Mouse (Mus musculus): ENCODE data around the gene Traip. TPM values are rescaled to one million over a fixed set of nuclear protein-coding genes. Genes with fewer than 3 reads are reported as not detected.

Gene Traip
- polyA plus RNA-seq, 1 experiment from 2014 or later: 32.3 TPM

- Histone ChIP-seq H3K9me3 (no peaks in the 10 kb centered on the region), H3K36me3 (peaks cover 61% of the 10 kb centered on the region), H3K4me3 (replicated peaks) (no peak overlapping the region), H3K4me2 (no peak overlapping the region), H3K9ac (replicated peaks) (no peak overlapping the region), H3K27ac (no peak overlapping the region), H3K4me1 (replicated peaks) (peaks cover 15% of the 10 kb centered on the region), H3K27me3 (no peaks in the 10 kb centered on the region)
- WGBS: 78% methylated on average over 8 of the region's 8 CpGs
- ATAC-seq (ENCODE audit: insufficient number of reproducible peaks, insufficient read depth, low FRiP score, low TSS enrichment, low read depth): no peak
Measured at GRCm38 (mm10) chr9:107971690-107972541, 22.0 kb downstream of the Traip start.

DNA sequence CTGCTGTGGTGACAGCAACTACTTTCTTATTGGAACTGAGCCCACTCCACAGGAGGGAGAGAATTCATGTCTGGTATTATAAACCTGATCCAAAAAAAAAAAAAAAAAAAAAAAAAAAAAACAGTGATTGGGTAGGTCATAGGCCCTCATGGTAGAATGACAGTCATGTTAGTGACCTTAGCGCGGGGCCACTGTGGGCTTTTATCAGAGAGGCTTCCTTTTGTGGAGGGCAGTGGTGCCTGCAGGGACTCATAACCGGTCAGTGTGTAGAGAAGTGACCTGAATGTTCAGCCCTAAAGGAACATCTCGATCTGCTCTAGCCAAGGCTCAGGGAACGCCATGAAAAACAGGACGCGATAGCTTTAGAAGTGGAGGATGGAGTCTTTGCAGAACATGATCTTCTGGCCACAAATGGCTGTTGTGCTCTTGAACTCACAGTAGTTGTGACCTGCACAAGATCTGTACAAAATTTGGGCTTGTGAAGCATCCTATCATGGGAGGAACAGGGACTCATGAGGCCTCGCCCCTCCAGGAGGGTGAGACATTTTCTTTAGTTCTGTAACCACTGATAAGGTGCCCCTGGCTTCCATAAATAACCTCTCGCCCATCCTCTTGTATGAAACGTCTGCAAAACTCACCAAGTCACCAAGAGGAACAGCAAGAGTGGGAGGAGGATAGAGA lies 24.7 kb downstream of the Traip start:
- H3K36me3 ChIP-seq: peaks cover 38% of the 10 kb centered on the region
- peaks cover 25% of the 10 kb centered on the region for H3K4me1 ChIP-seq (replicated peaks)
- no peak overlapping the region for H3K4me3 ChIP-seq (replicated peaks)
- ATAC-seq (ENCODE audit: insufficient number of reproducible peaks, insufficient read depth, low FRiP score, low TSS enrichment, low read depth): no peak
- H3K27ac ChIP-seq: peak overlapping the region; percentile 41; the same call in 1 of the 2 replicates
- WGBS: 87% methylated on average over 10 of the region's 10 CpGs
- no peaks in the 10 kb centered on the region for H3K27me3 ChIP-seq
- no peak overlapping the region for H3K4me2 ChIP-seq
- H3K9ac ChIP-seq (replicated peaks): no peak overlapping the region
- no peaks in the 10 kb centered on the region for H3K9me3 ChIP-seq

DNA sequence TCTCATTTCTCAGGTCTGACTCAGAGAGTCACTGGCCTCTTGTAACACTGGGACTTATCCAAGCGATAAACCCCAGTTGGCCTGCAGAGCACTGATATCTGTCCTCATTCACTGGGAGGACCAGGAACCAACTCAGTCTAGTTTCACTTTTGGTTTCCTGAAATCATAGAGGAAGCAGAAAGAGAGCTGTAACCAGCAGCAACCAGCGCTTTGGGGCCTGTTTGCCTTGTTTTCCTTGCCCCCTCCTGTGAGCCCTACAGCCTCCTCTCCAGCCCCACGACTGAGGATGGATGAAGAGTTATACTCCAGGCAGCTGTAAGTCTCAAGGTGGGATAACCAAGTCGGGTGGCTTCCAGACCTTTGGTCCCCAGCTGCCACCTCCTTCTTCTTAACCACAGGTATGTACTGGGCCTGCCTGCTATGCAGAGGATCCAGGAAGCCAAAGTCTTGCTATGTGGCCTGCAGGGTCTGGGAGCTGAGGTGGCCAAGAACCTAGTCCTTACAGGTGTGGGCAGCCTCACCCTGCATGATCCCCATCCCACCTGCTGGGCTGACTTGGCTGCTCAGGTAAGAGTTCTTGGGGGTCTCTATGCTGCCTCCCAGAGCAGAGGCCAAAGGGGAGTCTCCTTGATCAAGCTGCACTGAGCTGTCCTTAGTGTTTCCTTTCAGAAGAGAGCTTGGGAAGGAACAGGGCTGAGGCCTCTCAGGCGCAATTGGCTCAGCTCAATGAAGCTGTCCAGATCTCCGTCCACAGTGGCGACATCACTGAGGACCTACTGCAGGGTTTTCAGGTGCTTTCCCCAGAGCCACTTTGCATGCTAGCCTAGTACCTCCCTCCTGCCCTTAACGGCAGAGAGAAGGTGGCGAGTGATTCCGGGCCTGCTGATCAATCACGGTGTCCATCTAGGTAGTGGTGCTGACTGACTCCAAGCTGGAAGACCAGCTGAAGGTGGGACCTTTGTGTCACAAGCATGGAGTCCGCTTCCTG lies 25.8 kb downstream of the Traip start, which contains the start of gene Uba7:
Gene Uba7 (plus strand): TSS at position 107 of the 988 bp plus-strand sequence.
- Histone ChIP-seq H3K9ac (replicated peaks) (no peak within 1 kb of the TSS), H3K27ac (peak within 1 kb of the TSS; percentile 81), H3K27me3 (no peaks in the 10 kb centered on the region), H3K4me1 (replicated peaks) (peaks cover 35% of the 10 kb centered on the region), H3K4me2 (peak within 1 kb of the TSS; percentile 14; the same call in 1 of the 2 replicates), H3K4me3 (replicated peaks) (no peak within 1 kb of the TSS), H3K9me3 (no peaks in the 10 kb centered on the region), H3K36me3 (peaks cover 27% of the 10 kb centered on the region)
- no peak for ATAC-seq (ENCODE audit: insufficient number of reproducible peaks, insufficient read depth, low FRiP score, low TSS enrichment, low read depth)
- WGBS: 69% methylated on average over 12 of the region's 12 CpGs

- Histone ChIP-seq H3K27ac (peak overlapping the region; percentile 35; the same call in 1 of the 2 replicates), H3K27me3 (no peaks in the 10 kb centered on the region), H3K4me2 (no peak overlapping the region), H3K4me3 (replicated peaks) (no peak overlapping the region), H3K4me1 (replicated peaks) (peaks cover 67% of the 10 kb centered on the region), H3K9ac (replicated peaks) (no peak overlapping the region), H3K36me3 (no peaks in the 10 kb centered on the region; the same call in 1 of the 2 replicates), H3K9me3 (no peaks in the 10 kb centered on the region)
- no peak for ATAC-seq (ENCODE audit: insufficient number of reproducible peaks, insufficient read depth, low FRiP score, low TSS enrichment, low read depth)
- 94% methylated on average over 12 of the region's 12 CpGs for WGBS
Measured at GRCm38 (mm10) chr9:107978815-107979214, 28.9 kb downstream of the Traip start.

DNA sequence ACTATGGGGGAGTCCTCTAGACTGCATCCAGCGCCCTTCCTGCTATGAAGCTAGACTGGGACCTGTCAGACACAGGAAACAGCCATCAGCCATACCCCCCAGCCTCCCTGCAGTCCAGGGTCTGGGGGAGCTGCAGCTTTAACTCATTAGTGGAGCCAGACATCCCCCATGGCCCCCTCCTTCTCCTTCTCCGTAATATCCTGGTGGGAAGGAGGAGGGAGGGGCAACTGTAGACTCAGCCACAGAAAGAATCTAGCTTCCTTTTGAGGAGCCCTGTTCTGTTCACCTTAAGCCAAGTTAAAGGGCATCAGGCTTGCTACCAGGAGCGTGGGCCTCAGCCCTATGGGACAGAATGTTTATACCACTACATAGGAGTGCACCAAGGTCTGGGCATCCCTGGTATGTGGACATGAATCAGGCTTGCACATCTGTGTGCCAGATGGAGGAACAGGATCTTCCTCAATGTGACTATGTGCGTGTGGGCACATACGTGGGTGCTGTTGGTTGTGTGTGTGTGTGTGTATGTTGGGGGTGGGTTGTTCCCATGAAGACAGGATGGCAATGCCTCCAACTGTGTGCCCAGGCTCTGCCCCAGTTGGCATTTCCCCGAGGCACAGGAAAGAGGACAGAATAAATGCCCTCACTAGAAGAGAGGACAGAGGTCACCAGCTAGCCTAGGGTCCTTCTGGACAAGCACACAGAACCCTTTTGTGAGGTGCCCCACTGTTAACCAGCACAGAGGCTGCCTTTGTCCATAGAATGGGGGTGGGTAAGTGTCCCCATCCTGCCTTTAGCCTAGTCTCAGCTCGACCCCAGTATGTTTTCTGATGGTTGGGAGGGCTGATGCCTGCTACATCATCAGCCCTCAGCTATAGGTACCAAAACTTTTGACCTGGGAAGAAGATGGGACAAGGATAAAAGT lies 32.0 kb downstream of the Traip start:
- peak overlapping the region; percentile 91 for H3K9ac ChIP-seq (replicated peaks)
- H3K36me3 ChIP-seq: peaks cover 10% of the 10 kb centered on the region
- no peaks in the 10 kb centered on the region for H3K27me3 ChIP-seq
- H3K4me2 ChIP-seq: peak overlapping the region; percentile 98
- peak overlapping the region; percentile 77 for H3K4me3 ChIP-seq (replicated peaks)
- peak; percentile 33 for ATAC-seq (ENCODE audit: insufficient number of reproducible peaks, insufficient read depth, low FRiP score, low TSS enrichment, low read depth)
- WGBS: 11% methylated on average over 7 of the region's 7 CpGs
- peaks cover 70% of the 10 kb centered on the region for H3K4me1 ChIP-seq (replicated peaks)
- H3K9me3 ChIP-seq: no peaks in the 10 kb centered on the region
- peak overlapping the region; percentile 100 for H3K27ac ChIP-seq

GRCm38 (mm10) chr9:107982681-107983346 lies 32.9 kb downstream of the Traip start, which contains the start of gene Gm20661:
Gene Gm20661 (plus strand): TSS chr9:107983058.
- ATAC-seq (ENCODE audit: insufficient number of reproducible peaks, insufficient read depth, low FRiP score, low TSS enrichment, low read depth): peak; percentile 72
- Histone ChIP-seq H3K4me2 (peak within 1 kb of the TSS; percentile 98), H3K4me1 (replicated peaks) (peaks cover 74% of the 10 kb centered on the region), H3K27me3 (no peaks in the 10 kb centered on the region), H3K27ac (peak within 1 kb of the TSS; percentile 100), H3K36me3 (peaks cover 10% of the 10 kb centered on the region), H3K4me3 (replicated peaks) (peak within 1 kb of the TSS; percentile 77), H3K9ac (replicated peaks) (peak within 1 kb of the TSS; percentile 91), H3K9me3 (no peaks in the 10 kb centered on the region)
- 12% methylated on average over 14 of the region's 14 CpGs for WGBS

DNA sequence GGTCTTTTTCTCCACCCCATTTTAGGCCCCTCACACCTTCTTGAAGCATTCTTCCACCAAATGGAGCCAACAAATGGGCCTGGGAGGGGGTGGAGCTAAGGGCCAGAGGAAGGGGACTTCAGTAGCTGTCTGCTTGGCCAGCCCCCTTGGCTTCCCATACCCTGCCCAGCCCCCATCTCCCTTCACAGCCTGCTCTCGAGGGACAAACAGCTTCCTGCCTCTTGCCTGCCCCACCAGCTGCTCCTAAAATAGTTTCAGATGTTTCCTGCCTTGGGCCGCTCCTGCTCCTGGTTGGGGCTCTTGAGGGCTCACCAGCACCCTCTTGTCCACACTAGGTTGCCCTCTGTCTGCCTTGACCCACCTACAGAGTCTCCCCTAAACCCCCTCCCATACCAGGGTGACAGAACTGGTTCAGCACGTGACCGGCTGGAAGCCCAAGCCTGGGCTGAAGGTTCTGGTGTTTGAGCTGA lies 33.5 kb downstream of the Traip start:
- peak overlapping the region; percentile 91 for H3K9ac ChIP-seq (replicated peaks)
- no peaks in the 10 kb centered on the region for H3K9me3 ChIP-seq
- H3K36me3 ChIP-seq: peaks cover 10% of the 10 kb centered on the region
- WGBS: 1% methylated on average over 4 of the region's 4 CpGs
- H3K4me1 ChIP-seq (replicated peaks): peaks cover 81% of the 10 kb centered on the region
- H3K27ac ChIP-seq: peak overlapping the region; percentile 100
- H3K4me3 ChIP-seq (replicated peaks): peak overlapping the region; percentile 77
- H3K4me2 ChIP-seq: peak overlapping the region; percentile 98
- ATAC-seq (ENCODE audit: insufficient number of reproducible peaks, insufficient read depth, low FRiP score, low TSS enrichment, low read depth): peak; percentile 32
- H3K27me3 ChIP-seq: no peaks in the 10 kb centered on the region

DNA sequence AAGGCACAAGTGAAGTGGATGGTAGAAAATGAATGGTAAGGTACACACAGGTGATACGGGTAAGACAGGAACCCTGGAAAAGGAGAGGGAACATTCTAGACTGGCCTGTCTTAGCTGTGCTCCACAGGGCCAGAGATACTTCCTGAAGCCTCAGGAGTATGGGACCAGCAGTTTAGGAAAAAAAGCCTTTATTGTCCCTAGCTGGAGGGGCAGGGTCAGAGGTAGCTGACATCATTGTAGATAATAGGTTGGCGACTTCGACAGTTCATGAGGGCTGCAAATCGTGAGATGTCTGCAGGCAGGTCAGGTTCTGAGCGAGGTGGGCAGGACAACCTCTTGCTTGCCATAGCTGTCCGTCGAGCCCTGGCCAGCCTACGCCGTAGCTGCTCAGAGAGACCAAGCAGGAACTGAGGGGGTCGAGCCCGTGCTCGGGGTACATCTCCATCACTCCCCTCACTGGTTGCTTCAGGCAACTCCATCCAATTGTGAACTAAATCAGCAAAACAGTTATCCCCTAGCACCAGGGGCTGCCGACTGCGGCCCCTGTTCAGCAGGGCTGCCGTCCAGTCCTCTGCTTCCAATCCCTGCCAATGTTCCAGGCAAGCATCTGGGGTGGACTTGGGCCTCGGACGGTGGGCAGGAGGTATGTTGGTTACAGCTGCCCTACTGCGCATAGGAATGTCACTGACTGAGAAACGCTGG lies 34.3 kb downstream of the Traip start:
- ATAC-seq (ENCODE audit: insufficient number of reproducible peaks, insufficient read depth, low FRiP score, low TSS enrichment, low read depth): no peak
- 19% methylated on average over 19 of the region's 19 CpGs for WGBS
- peak overlapping the region; percentile 77 for H3K4me3 ChIP-seq (replicated peaks)
- H3K27ac ChIP-seq: peak overlapping the region; percentile 100
- H3K36me3 ChIP-seq: peaks cover 10% of the 10 kb centered on the region
- no peaks in the 10 kb centered on the region for H3K27me3 ChIP-seq
- H3K4me1 ChIP-seq (replicated peaks): peaks cover 76% of the 10 kb centered on the region
- H3K9me3 ChIP-seq: no peaks in the 10 kb centered on the region
- peak overlapping the region; percentile 91 for H3K9ac ChIP-seq (replicated peaks)
- peak overlapping the region; percentile 98 for H3K4me2 ChIP-seq

- peak overlapping the region; percentile 98 for H3K4me2 ChIP-seq
- peak overlapping the region; percentile 77 for H3K4me3 ChIP-seq (replicated peaks)
- peaks cover 73% of the 10 kb centered on the region for H3K4me1 ChIP-seq (replicated peaks)
- H3K9ac ChIP-seq (replicated peaks): peak overlapping the region; percentile 91
- H3K27ac ChIP-seq: peak overlapping the region; percentile 100
- ATAC-seq (ENCODE audit: insufficient number of reproducible peaks, insufficient read depth, low FRiP score, low TSS enrichment, low read depth): no peak
- no peaks in the 10 kb centered on the region for H3K27me3 ChIP-seq
- H3K9me3 ChIP-seq: no peaks in the 10 kb centered on the region
- peaks cover 10% of the 10 kb centered on the region for H3K36me3 ChIP-seq
- 21% methylated on average over 9 of the region's 9 CpGs for WGBS
Measured at GRCm38 (mm10) chr9:107984754-107985055, 34.8 kb downstream of the Traip start.

All from limb, embryonic 12.5 days (tissue).